Mouse (Mus musculus) heart, postnatal 0 days (tissue): ENCODE measurements around the gene Rcc1l.

Experiments used
- CTCF ChIP-seq: IDR thresholded peaks from 2 replicates; pipeline ENCODE4 v1.5.1; 2016; ENCODE audit warnings: antibody characterized with exemption, control low read depth, low read depth
- EP300 ChIP-seq: IDR thresholded peaks from 2 replicates; pipeline ENCODE4 v1.6.1; 2016; ENCODE audit warnings: antibody characterized with exemption, low read depth

DNA sequence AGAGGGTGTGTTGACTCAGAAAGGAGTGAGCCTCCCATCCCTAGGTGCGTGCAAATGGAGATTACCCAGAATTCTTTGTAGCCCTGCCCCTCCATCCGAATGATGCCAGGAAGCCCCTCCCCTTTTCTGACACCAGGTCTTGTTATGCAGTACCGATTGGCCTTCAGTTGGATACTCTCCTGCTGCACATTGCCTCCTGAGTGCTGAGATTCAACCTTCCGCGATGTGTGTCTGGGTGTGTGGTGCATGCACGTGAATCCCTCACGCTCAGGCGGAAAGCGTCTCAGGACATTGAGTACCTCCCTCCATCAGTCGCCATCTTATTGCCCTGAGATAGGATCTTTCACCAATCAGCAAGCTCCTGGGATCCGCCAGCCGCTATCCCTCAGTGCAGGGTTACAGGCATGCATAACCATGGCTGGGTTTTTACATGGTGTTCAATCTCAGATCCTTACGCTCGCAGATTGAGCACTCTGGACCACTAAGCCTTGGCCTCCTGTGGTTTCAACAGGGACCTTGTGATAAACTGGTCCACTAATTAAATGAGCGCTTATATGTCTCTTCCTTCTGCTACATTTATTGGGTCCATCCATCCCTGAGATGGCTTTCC, 57.7 kb downstream of the Rcc1l start:
- TF ChIP-seq EP300 (no peak), CTCF (no peak)
